Mouse (Mus musculus): Measurements from ENCODE around the gene Frrs1. TPM values are rescaled to one million over a fixed set of nuclear protein-coding genes. Genes with fewer than 3 reads are reported as not detected.

Gene Frrs1
- polyA plus RNA-seq, 1 experiment from 2014 or later = 10.2 TPM

Other genes starting within 250 kb of the Frrs1 start
- gene Trmt13, start 244.9 kb upstream of the Frrs1 start, polyA plus RNA-seq (2016; fragmentation: Nextera tagmentation; extraction: Ambion mirVana) = 29.5 and 34.5 TPM in 2 replicates
- 72.8 and 77.1 TPM in 2 replicates for gene Mfsd14a, start 196.8 kb upstream of the Frrs1 start, polyA plus RNA-seq (2016; fragmentation: Nextera tagmentation; extraction: Ambion mirVana)
- gene Gm43191, start 178.2 kb upstream of the Frrs1 start, polyA plus RNA-seq (2016; fragmentation: Nextera tagmentation; extraction: Ambion mirVana) = not detected in 2 replicates
- 9.3 and 10.7 TPM in 2 replicates for gene Slc35a3, start 146.6 kb upstream of the Frrs1 start, polyA plus RNA-seq (2016; fragmentation: Nextera tagmentation; extraction: Ambion mirVana)
- gene Agl, start 51.3 kb upstream of the Frrs1 start, polyA plus RNA-seq (2016; fragmentation: Nextera tagmentation; extraction: Ambion mirVana) = 18.6 and 21.0 TPM in 2 replicates
- not detected in 2 replicates for gene 4930455H04Rik, start 108.8 kb downstream of the Frrs1 start, polyA plus RNA-seq (2016; fragmentation: Nextera tagmentation; extraction: Ambion mirVana)
- 6.9 and 8.9 TPM in 2 replicates for gene Palmd, start 109.5 kb downstream of the Frrs1 start, polyA plus RNA-seq (2016; fragmentation: Nextera tagmentation; extraction: Ambion mirVana)

Measured in hindbrain, embryonic 12.5 days (tissue).